Mouse (Mus musculus): ENCODE results near the gene Nek6. TPM values are rescaled to one million over a fixed set of nuclear protein-coding genes. Genes with fewer than 3 reads are reported as not detected.

The Nek6 gene
- polyA plus RNA-seq, 1 experiment from 2014 or later: 43.7 TPM

GRCm38 (mm10) chr2:38607716-38608115, 96.3 kb downstream of the Nek6 start:
- TF ChIP-seq CTCF (IDR thresholded peaks at IDR 0.05; ENCODE audit: low read depth) (no peak), EP300 (optimal IDR thresholded peaks at IDR 0.05) (no peak)
- H3K4me1 ChIP-seq (replicated peaks; ENCODE audit: control insufficient read depth, insufficient read depth): no peaks in the 10 kb centered on the region
- WGBS: 79% methylated on average over 1 of the region's 1 CpGs
- H3K27me3 ChIP-seq (ENCODE audit: control insufficient read depth, insufficient read depth, low read length): no peaks in the 10 kb centered on the region
- DNase-seq (ENCODE audit: low spot score) (no peak), ATAC-seq (ENCODE audit: low FRiP score, low TSS enrichment) (no peak)
- H3K4me2 ChIP-seq (replicated peaks; ENCODE audit: low read depth): no peak overlapping the region
- H3K36me3 ChIP-seq (ENCODE audit: control insufficient read depth, insufficient read depth, low read length): no peaks in the 10 kb centered on the region
- H3K27ac ChIP-seq (replicated peaks): no peak overlapping the region
- no peaks in the 10 kb centered on the region for H3K9me3 ChIP-seq (ENCODE audit: control insufficient read depth, low read length)
- H3K4me3 ChIP-seq (ENCODE audit: low read depth, low read length): no peak overlapping the region
- no peak overlapping the region for H3K9ac ChIP-seq (ENCODE audit: low read length)

DNA sequence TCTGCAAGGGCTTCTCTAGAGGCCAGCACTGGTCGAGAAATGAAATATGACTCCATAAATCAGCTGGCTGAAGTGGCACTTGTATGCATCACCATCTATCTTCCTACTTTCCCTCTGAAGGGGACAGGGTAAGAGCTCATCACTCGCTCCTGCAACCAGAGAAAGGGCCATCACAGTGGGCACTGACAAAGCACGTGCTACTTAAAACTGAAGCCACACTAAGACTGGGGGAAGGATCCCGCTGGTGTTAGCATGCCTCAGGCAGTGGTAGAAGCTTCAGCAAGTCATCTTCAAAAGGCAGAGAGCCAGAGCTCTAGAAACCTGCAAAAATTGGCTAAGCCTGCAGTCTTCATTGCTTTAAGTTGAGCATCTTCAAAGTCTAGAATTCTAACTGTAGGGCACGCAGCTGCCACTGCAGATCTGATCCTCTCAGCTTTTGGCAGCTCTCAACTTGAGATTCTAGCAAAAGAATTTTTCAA, 97.4 kb downstream of the Nek6 start:
- Histone ChIP-seq H3K4me2 (replicated peaks; ENCODE audit: low read depth) (no peak overlapping the region), H3K9ac (ENCODE audit: low read length) (no peak overlapping the region), H3K4me3 (ENCODE audit: low read depth, low read length) (no peak overlapping the region), H3K9me3 (ENCODE audit: control insufficient read depth, low read length) (no peaks in the 10 kb centered on the region), H3K36me3 (ENCODE audit: control insufficient read depth, insufficient read depth, low read length) (no peaks in the 10 kb centered on the region), H3K27me3 (ENCODE audit: control insufficient read depth, insufficient read depth, low read length) (no peaks in the 10 kb centered on the region), H3K27ac (replicated peaks) (no peak overlapping the region), H3K4me1 (replicated peaks; ENCODE audit: control insufficient read depth, insufficient read depth) (no peaks in the 10 kb centered on the region)
- ATAC-seq (ENCODE audit: low FRiP score, low TSS enrichment) (no peak), DNase-seq (ENCODE audit: low spot score) (no peak)
- 64% methylated on average over 5 of the region's 5 CpGs for whole genome bisulfite sequencing
- no peak for TF ChIP-seq EP300 (optimal IDR thresholded peaks at IDR 0.05)
- TF ChIP-seq CTCF (IDR thresholded peaks at IDR 0.05; ENCODE audit: low read depth): no peak

GRCm38 (mm10) chr2:38609310-38609709, 97.9 kb downstream of the Nek6 start:
- Histone ChIP-seq H3K27ac (replicated peaks) (no peak overlapping the region), H3K9me3 (ENCODE audit: control insufficient read depth, low read length) (no peaks in the 10 kb centered on the region), H3K4me1 (replicated peaks; ENCODE audit: control insufficient read depth, insufficient read depth) (no peaks in the 10 kb centered on the region), H3K4me3 (ENCODE audit: low read depth, low read length) (no peak overlapping the region), H3K4me2 (replicated peaks; ENCODE audit: low read depth) (no peak overlapping the region), H3K36me3 (ENCODE audit: control insufficient read depth, insufficient read depth, low read length) (no peaks in the 10 kb centered on the region), H3K9ac (ENCODE audit: low read length) (no peak overlapping the region), H3K27me3 (ENCODE audit: control insufficient read depth, insufficient read depth, low read length) (no peaks in the 10 kb centered on the region)
- 75% methylated on average over 11 of the region's 11 CpGs for WGBS
- TF ChIP-seq EP300 (optimal IDR thresholded peaks at IDR 0.05) (no peak), CTCF (IDR thresholded peaks at IDR 0.05; ENCODE audit: low read depth) (no peak)
- DNase-seq (ENCODE audit: low spot score): no peak
- no peak for ATAC-seq (ENCODE audit: low FRiP score, low TSS enrichment)

- Histone ChIP-seq H3K9me3 (ENCODE audit: control insufficient read depth, low read length) (no peaks in the 10 kb centered on the region), H3K36me3 (ENCODE audit: control insufficient read depth, insufficient read depth, low read length) (no peaks in the 10 kb centered on the region), H3K4me1 (replicated peaks; ENCODE audit: control insufficient read depth, insufficient read depth) (no peaks in the 10 kb centered on the region), H3K4me2 (replicated peaks; ENCODE audit: low read depth) (no peak overlapping the region), H3K27ac (replicated peaks) (no peak overlapping the region), H3K27me3 (ENCODE audit: control insufficient read depth, insufficient read depth, low read length) (no peaks in the 10 kb centered on the region), H3K9ac (ENCODE audit: low read length) (no peak overlapping the region), H3K4me3 (ENCODE audit: low read depth, low read length) (no peak overlapping the region)
- TF ChIP-seq EP300 (optimal IDR thresholded peaks at IDR 0.05) (no peak), CTCF (IDR thresholded peaks at IDR 0.05; ENCODE audit: low read depth) (no peak)
- no peak for DNase-seq (ENCODE audit: low spot score)
- WGBS: 73% methylated on average over 2 of the region's 2 CpGs
- no peak for ATAC-seq (ENCODE audit: low FRiP score, low TSS enrichment)
These were observed 98.7 kb downstream of the Nek6 start for GRCm38 (mm10) chr2:38610161-38610560.

DNA sequence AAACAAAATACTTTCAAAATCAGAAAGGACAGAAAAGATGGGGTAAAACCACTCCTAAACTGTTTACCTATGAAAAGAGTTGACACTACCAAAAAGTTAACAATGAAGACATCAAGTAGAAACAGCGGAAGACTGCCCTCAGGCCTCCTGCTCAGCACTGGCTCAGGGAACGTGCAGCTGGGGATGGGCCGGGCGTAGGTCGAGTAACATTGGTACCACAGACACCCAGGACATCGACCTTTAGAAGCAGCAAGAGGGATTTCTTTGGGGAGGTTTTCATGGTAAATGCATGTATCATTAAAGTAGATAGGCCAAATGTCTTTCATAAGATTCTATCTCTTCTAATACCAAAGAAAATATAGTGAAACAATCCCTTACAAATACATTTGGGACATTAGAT, 101.2 kb downstream of the Nek6 start:
- Histone ChIP-seq H3K9ac (ENCODE audit: low read length) (no peak overlapping the region), H3K4me1 (replicated peaks; ENCODE audit: control insufficient read depth, insufficient read depth) (no peaks in the 10 kb centered on the region), H3K9me3 (ENCODE audit: control insufficient read depth, low read length) (no peaks in the 10 kb centered on the region), H3K27ac (replicated peaks) (no peak overlapping the region), H3K4me3 (ENCODE audit: low read depth, low read length) (no peak overlapping the region), H3K36me3 (ENCODE audit: control insufficient read depth, insufficient read depth, low read length) (peaks cover 2% of the 10 kb centered on the region; the same call in 1 of the 2 replicates), H3K27me3 (ENCODE audit: control insufficient read depth, insufficient read depth, low read length) (no peaks in the 10 kb centered on the region), H3K4me2 (replicated peaks; ENCODE audit: low read depth) (no peak overlapping the region)
- DNase-seq (ENCODE audit: low spot score) (no peak), ATAC-seq (ENCODE audit: low FRiP score, low TSS enrichment) (no peak)
- 91% methylated on average over 6 of the region's 6 CpGs for WGBS
- no peak for TF ChIP-seq EP300 (optimal IDR thresholded peaks at IDR 0.05)
- no peak for TF ChIP-seq CTCF (IDR thresholded peaks at IDR 0.05; ENCODE audit: low read depth)

GRCm38 (mm10) chr2:38613576-38613975, 102.1 kb downstream of the Nek6 start:
- 94% methylated on average over 3 of the region's 3 CpGs for WGBS
- DNase-seq (ENCODE audit: low spot score): no peak
- H3K4me2 ChIP-seq (replicated peaks; ENCODE audit: low read depth): no peak overlapping the region

More at GRCm38 (mm10) chr2:38613576-38613975, 102.1 kb downstream of the Nek6 start:
- ATAC-seq (ENCODE audit: low FRiP score, low TSS enrichment): no peak
- no peaks in the 10 kb centered on the region for H3K4me1 ChIP-seq (replicated peaks; ENCODE audit: control insufficient read depth, insufficient read depth)
- no peak overlapping the region for H3K4me3 ChIP-seq (ENCODE audit: low read depth, low read length)
- H3K9me3 ChIP-seq (ENCODE audit: control insufficient read depth, low read length): no peaks in the 10 kb centered on the region
- no peak for TF ChIP-seq CTCF (IDR thresholded peaks at IDR 0.05; ENCODE audit: low read depth)
- no peak for TF ChIP-seq EP300 (optimal IDR thresholded peaks at IDR 0.05)
- peaks cover 6% of the 10 kb centered on the region; the same call in 1 of the 2 replicates for H3K36me3 ChIP-seq (ENCODE audit: control insufficient read depth, insufficient read depth, low read length)
- no peak overlapping the region for H3K9ac ChIP-seq (ENCODE audit: low read length)
- H3K27me3 ChIP-seq (ENCODE audit: control insufficient read depth, insufficient read depth, low read length): no peaks in the 10 kb centered on the region
- no peak overlapping the region for H3K27ac ChIP-seq (replicated peaks)

Measured in stomach, postnatal 0 days (tissue).